Mouse (Mus musculus): ENCODE results near the gene Rspo1.
"Not testable (repeated sequence)": the region's sequence is repeated elsewhere in the genome, so short reads cannot be mapped to it uniquely, and the experiment has no call there.

The Rspo1 gene

DNA sequence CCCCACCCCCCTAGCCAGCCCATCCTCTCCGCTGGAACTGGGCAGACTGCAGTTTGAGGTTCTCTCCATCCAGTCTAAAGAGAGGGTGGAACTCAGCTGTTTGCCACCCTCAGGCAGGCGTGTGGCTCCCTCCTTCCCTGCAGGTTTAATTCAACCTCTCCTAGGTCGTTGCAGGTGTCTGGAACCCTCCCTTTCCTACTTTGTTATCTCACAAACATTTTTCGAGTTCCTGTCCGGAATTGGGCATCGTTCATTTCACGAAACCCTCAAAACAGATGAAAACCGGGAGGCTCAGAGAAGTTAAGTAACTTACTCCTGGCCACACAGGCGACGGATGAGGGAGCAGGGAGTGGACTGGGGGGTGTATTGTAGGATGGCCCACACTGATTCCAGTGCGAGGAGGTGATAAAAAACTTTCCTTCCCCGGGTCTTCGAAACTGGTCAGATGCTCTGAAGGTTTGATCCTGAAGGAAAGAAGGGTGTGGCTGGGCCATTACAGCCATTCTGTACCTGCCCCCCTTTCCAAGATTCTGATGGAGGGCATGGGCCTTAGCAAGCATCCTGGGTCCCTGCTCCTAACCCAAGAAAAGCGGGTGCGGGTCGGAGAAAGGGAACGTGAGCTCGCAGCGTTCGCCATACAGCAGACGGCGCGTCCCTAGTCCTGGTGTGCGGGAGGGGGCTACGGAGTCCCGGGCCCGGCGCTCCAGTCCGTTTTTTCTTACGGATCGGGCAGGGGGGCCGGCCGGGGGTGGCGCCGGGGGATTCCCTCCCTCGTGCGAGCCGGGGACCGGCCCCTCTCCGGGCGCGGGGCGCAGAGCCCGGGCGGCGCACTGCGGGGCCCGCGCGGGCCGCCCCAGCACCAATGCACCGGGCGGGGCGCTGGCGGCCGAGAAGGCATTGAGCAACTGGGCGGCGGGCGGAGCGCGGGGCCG lies at the start of gene Rspo1:
Rspo1 (plus strand) TSS at position 760 of the 932 bp plus-strand sequence.
- DNase-seq = no peak

DNA sequence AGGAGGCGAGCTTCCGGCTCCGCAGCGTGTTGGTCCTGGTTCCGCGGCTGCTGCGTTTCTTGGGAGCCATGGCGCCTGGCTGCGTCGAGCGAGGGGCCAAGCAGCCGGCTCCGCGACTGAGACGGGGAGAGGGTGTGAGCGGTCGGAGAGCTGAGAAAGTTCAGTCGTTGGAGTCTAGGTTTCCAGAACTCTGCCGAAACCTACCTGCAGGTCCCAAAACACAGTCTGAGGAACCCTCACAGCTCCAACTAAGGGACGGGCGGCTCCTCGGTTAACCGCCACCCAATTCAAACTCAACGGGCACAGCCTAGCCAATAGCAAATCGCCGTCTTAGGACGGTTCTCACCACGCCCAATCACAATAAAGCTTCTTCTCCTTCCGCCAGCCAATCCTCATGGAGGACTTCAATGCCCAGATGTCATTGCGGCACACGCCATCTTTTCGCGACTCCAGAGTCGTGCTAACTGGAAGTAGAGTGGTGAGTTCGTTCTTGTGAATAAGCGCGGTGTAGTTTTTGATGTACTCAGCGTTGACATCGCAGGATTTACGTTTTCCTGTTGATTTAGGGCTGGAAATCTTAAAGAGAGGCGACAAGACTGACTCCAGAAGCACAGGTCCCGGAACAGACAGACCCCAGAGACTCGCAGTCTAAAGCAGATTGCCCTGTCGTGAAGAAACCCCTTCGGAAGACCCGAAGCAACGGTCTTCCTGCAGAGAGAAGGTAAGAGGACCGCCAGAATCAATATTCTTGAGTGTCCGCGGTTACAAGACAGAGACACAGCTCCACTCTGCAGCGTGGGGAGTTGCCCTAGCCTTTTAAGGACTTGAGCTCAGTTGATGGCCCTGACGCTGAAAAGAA lies 49.4 kb upstream of the Rspo1 start, which contains the start of gene 9930104L06Rik:
9930104L06Rik (plus strand) TSS at position 436 of the 859 bp plus-strand sequence.
- peak; percentile 95 for DNase-seq

GRCm38 (mm10) chr4:124939211-124939610 lies 47.0 kb upstream of the Rspo1 start, which contains the start of gene Cdca8:
Gene Cdca8 (minus strand): TSS chr4:124939311.
- DNase-seq = not testable (repeated sequence)

GRCm38 (mm10) chr4:124943022-124943421 lies 43.2 kb upstream of the Rspo1 start:
- peak; percentile 55 to 77 for DNase-seq

DNA sequence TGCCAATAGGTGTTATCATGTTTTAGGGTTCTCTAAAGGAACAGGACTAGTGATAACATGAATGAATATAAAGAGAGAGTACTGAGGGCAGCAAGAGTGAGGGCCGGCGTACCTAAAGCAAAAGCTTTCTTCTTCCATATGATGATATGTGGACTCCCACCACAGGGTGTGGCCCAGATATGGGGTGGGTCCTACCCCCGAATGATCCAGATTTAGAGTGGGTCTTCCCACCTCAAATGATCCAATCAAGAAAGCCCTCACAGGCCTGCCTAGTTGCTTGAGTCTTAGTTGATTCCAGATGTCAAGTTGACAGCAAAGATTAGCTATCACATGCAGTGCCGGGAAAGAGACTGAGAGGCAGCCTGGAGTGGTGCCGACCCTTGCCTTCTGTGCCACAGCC lies 42.4 kb upstream of the Rspo1 start:
- DNase-seq = no peak

DNA sequence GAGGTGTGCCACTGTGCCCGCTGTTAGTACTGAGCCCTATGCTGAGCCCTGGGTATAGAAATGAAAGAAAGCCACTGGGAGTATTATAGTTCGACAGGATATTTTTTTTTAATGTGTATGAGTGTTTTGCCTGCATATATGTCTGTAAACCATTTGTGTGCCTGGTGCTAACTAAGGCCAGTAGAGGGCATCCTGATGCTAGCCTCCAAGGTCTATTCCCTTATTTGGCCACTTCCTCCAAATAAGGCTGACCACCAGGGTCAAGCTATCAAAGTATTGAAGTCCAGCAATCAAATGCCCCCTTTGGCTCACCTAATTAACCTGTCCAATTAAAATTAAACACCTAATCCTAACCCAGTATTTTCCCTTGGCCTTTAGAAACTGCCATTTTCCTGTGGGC lies 41.3 kb upstream of the Rspo1 start:
- no peak for DNase-seq

GRCm38 (mm10) chr4:124949488-124949887 lies 36.7 kb upstream of the Rspo1 start:
- DNase-seq = no peak

DNA sequence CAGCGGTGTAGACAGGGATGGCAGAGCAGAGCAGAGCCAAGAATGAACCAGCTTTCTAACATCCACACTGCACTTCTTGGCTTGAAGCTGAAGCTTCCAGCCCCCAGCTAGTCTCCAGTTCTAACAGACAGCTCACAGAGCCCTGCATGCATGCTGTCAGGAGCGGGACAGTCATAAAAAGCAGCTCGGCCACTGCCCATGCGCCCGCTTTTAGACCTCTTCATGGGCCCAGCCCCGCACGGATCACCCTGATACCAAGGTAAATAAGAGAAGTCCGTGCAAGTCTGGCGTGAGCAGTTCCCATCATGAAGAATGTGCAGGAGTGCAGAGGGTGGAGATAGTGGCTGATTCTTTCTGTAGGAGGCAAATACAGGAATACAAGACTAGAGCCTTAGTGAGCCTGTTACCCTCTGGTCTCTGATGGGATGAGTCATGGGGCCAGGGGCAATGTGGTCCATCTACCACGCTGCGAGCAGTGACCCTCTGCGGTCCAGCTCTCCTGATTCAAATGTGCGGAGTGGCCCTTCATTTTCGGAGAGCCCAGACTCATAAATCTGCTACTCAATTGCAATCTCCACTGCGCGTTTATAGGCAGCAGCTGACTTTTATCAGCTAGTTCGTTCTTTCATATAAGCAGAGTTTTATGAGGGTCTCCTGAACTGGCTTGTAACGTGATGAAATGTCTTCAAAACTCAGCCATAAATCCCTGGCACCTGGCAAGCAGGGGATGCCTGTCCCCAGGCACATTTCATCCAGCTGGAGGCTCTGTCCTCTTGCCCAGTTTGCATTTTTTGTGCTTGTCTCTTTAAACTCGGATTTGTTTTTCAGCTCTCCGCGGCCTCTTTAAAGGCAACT lies 35.8 kb upstream of the Rspo1 start:
- DNase-seq = no peak

- no peak for DNase-seq
These were observed 35.2 kb upstream of the Rspo1 start for GRCm38 (mm10) chr4:124951036-124951433.

GRCm38 (mm10) chr4:124953546-124953945 lies 32.7 kb upstream of the Rspo1 start:
- no peak for DNase-seq

DNA sequence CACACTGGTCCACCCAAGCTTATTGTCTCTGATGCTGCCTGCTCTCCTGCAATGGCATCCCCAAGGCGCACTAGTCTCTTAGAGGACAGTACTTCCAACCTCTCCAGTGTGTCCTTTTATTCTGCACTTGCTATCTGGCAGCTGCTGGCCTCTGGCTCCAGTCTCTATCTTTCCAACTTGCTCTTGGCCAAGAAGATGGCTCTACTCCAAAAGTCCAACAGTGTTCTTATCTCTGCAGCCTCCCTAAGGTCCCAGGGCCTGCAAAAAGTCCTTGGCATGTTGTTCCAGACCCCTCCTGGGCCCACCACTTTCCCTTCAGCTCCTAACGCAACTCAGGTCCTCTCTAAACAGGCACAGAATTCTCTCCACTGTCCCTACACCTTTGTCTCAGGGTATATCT lies 28.9 kb upstream of the Rspo1 start:
- DNase-seq = no peak

DNA sequence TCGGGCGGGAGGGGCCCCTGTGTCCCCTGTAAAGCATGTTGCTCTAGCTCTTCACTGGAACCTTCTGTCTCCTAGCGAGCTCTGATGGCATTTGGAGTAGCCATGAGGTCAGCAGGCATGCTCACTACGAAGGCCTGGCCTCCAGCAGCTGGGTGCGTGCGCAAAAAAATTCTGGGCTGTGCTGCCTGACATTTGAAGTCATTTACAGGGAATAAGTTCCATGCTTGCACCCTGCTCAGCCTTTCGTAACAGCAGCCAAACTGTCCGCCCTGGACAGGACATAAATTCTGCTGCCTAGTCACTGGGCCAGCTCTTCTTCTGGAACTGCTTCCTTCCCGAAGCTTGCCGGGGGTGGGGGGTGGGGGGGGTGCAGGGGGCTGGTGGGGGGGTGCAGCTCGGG lies 27.2 kb upstream of the Rspo1 start:
- no peak for DNase-seq

DNA sequence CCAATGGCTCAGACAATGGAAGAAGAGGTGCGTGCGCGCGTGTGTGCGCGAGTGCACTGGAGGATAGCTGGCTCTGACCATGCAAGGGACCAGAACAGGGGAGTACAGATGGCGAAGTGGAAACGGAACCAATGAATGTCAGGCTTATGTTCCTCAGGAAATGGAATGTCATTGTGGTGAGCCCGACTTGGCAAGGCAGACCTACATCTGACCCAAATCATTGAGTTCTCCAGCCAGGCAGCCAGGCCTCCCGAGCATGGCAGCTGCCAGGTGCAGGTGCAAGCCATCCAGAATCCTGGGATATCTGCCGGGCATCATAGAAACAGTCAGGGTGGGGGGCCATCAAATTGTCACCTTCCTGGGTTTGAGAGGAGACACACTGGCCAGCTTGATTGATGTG lies 25.3 kb upstream of the Rspo1 start:
- peak; percentile 27 to 31 for DNase-seq

GRCm38 (mm10) chr4:124962576-124962975 lies 23.7 kb upstream of the Rspo1 start:
- no peak for DNase-seq

DNA sequence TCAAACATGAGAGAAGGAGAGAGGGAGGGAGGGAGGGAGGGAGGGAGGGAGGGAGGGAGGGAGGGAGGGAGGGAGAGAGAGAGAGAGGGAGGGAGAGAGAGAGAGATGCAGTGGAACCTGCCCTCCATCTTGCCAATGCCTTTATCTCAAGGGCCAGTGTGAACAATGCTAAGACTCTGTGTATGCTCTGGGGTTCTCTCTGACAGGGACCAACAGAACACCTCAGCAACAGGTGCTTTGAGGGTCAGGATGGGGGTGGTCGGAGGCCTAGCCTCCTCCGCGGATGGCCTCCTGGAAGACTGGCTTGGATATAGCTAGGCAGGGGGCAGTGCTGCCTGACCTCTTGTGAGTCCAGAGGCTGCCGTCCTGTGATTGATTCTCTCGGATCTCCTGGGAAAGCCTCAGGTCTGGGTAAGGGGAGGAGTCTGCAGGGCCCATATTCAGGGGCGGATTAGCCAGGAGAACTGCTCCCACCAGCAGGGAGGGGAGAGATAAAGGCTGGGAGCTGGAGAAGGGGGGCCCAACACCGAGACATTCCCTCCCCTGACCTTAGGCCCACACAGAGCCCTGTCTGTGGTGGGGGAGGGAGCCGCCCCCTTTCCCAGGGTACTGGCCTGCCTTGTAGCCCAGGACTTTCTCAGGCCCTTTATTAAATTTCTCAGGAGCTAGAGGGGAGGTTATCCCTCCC lies 21.2 kb upstream of the Rspo1 start:
- DNase-seq = no peak

DNA sequence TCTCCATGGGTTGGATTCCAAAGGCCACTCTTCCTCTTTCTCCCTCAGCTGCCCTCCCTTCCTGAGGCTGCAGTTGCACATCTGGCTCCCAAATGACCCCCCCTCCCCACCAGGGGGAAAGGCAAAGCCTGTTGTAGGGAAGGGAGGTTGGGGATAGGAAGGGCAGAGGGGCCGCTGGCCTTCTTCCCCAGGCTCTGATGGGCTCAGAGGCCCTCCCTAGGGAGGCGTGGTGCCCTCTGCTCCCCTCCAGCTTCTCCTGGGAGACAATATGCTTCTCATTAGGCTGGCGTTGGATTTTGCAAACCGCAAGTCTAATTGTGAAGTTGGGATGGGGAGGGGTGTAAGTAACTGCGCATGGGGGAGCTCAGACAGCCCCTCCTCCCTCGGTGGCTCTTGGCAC lies 17.5 kb upstream of the Rspo1 start:
- DNase-seq = no peak

DNA sequence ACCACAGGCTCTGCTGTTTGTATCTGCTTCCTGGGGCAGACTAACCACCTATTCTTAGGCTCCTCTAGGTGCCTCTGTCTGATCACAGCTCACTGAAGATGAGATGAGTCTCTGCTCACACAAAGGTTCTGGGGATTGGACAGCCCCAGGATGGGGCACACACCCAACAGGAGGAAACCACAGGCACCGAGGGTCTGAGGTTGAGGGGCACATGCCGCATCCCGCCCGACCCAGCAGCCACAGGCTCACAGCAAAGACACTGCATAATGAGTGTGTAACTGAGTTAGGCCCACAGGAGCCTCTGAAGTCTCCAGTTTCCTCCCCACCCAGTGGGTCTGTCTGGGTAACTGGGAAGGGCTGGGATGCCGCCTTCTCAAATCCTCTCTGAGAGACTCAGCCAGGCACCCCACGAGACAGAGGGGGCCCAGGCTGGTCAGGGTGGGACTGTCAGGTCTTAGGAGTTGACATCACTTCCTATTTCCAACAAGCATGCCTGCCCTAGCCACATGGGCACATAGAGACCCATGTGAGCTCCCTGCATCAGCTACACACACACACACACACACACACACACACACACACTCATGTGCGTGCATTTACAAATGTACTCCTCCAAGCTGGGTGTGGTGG lies 16.9 kb upstream of the Rspo1 start:
- no peak for DNase-seq

DNA sequence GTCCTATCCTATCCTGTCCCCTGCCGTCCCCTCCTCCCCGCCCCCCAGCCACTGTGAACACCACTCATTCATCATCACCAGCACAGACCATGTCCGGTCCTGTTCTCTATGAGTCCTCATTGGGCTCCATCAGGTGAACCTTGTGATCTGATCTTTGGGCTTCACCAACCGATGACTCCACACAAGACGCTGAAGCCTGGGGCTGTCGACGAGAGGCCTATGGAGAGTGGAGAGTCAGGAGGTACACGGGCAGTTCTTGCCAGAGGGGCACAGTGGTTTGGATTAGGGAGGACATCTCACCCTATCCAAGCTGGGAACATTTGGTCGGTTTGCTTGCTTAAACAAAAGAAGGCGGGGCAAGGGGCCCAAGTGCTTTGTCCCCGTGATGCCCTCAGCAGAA lies 16.0 kb upstream of the Rspo1 start:
- DNase-seq = no peak

- no peak for DNase-seq
These were observed 15.6 kb upstream of the Rspo1 start for GRCm38 (mm10) chr4:124970677-124971076.

- no peak for DNase-seq
These were observed 15.1 kb upstream of the Rspo1 start for GRCm38 (mm10) chr4:124971094-124971493.

DNA sequence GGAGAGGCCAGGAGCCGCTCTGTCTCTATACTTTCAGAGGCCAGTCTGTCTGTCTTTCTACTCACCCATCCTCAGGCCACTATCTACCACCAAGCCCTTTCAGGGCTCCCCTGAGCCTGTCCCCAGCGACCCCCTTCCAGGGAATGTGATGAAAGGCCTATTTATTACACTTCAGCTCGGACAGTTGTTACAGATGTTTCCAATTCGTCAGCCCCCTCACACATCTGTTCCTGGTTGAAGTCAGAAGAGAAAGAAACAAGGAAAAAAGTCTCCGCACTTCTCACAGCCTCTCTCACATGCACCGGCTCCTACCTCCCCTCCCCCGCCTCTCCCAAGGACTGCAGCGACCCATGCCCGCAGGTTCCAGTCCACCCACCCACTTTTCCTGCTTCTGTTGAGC lies 13.9 kb upstream of the Rspo1 start:
- no peak for DNase-seq

DNA sequence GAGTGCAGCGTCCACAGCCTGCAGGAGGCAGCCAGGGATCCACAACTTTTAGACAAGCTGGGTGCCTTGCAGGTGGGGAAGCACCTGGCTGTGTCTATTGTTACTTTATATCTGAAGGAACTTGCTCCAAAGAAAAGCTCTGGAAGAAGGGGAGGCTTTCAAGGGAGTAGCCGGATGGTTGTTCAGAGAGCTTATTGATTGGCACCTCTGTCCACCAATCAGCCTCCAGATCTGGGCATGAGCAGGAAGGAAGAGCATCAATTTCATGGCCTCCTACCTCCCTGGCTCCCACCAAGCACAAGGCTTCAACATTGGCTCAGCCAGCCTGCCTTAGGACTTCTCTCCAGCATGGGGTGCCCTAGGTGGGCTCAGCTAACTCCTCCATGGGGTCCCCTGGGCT lies 12.9 kb upstream of the Rspo1 start:
- no peak for DNase-seq

All from cerebellum, adult 18-20 months (tissue).